Mouse (Mus musculus) A20 (cell line): ENCODE measurements at regions not wholly inside any gene's neighbourhood (a gene's known extent, or its start where the extent isn't known, plus 50 kb on each side); places are given as distances from the start of the nearest gene placed in this dataset.

Source experiments
- DNase-seq: peaks from one replicate; pipeline ENCODE4 v3.0.0-alpha.2; 2011; ENCODE audit warnings: low read depth, low spot score

- peak; percentile 12 for DNase-seq
These were observed 96.3 kb upstream of the 4930550L24Rik start for GRCm38 (mm10) chrX:58812824-58813223.
